Mouse (Mus musculus): ENCODE measurements at regions not wholly inside any gene's neighbourhood (a gene's known extent, or its start where the extent isn't known, plus 50 kb on each side); places are given as distances from the start of the nearest gene placed in this dataset.

DNA sequence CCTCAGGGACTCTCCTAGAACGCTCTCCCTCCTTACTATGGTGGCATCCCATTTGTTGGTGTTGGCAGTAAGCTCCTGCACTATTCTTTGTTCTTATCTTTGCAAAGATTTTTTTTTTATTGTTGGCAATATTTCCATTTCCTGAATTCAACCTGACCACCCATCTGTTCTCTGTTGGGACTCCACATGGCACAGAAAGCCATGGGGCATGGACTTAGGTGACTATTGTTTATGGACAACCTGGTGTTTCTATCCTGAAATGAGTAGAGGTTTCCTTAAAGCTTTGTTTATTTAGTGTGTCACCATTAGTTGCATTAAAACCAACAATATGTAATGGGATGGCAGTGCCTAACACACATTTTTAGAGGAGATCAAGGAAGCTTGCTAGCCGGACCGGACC is 112.6 kb upstream of the Arg1 start:
- no peaks in the 10 kb centered on the region for H3K4me1 ChIP-seq (replicated peaks; ENCODE audit: control insufficient read depth, insufficient read depth, low read length)
- no peak overlapping the region for H3K4me3 ChIP-seq (ENCODE audit: low read depth, low read length)
- H3K36me3 ChIP-seq (ENCODE audit: control insufficient read depth, insufficient read depth) = no peaks in the 10 kb centered on the region
- no peak for ATAC-seq
- H3K27me3 ChIP-seq (replicated peaks; ENCODE audit: control insufficient read depth, insufficient read depth, low read length) = no peaks in the 10 kb centered on the region
- no peak overlapping the region for H3K27ac ChIP-seq (ENCODE audit: low read depth, low read length)
- TF ChIP-seq CTCF (IDR thresholded peaks at IDR 0.05; ENCODE audit: low read depth) = no peak
- WGBS = 94% methylated on average over 3 of the region's 3 CpGs
- no peak overlapping the region for H3K9ac ChIP-seq (ENCODE audit: low read depth, low read length)
- no peak overlapping the region for H3K4me2 ChIP-seq (replicated peaks; ENCODE audit: low read depth)
- no peaks in the 10 kb centered on the region for H3K9me3 ChIP-seq (ENCODE audit: control insufficient read depth)

- no peaks in the 10 kb centered on the region for H3K27me3 ChIP-seq (replicated peaks; ENCODE audit: control insufficient read depth, insufficient read depth, low read length)
- WGBS = 73% methylated on average over 3 of the region's 3 CpGs
- no peak for TF ChIP-seq CTCF (IDR thresholded peaks at IDR 0.05; ENCODE audit: low read depth)
- H3K4me3 ChIP-seq (ENCODE audit: low read depth, low read length) = no peak overlapping the region
- no peaks in the 10 kb centered on the region for H3K9me3 ChIP-seq (ENCODE audit: control insufficient read depth)
- ATAC-seq = no peak
- H3K4me2 ChIP-seq (replicated peaks; ENCODE audit: low read depth) = no peak overlapping the region
- H3K9ac ChIP-seq (ENCODE audit: low read depth, low read length) = no peak overlapping the region
- H3K4me1 ChIP-seq (replicated peaks; ENCODE audit: control insufficient read depth, insufficient read depth, low read length) = no peaks in the 10 kb centered on the region
- H3K27ac ChIP-seq (ENCODE audit: low read depth, low read length) = no peak overlapping the region
- H3K36me3 ChIP-seq (ENCODE audit: control insufficient read depth, insufficient read depth) = no peaks in the 10 kb centered on the region
These were observed 109.6 kb upstream of the Arg1 start for GRCm38 (mm10) chr10:25036928-25037327.

DNA sequence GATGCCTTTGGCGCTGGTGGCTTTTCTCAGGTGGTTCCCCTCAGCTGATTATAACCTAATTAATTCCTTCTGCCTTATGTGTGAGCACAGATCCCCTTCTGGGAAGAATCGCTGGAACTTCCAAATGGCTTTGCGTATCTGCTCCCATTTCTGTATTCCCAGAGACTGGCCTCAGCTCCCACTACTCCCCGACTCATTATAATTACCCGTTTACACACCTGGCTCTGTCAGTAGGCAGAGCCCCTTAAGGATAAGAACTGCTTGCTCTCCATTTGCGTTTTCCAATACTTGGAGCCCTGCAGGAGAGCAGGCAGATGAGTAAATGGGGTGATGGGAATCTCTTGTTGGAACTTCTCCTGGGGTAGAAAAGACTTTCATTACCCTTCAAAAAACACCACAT is 108.1 kb upstream of the Arg1 start:
- Histone ChIP-seq H3K4me2 (replicated peaks; ENCODE audit: low read depth) (no peak overlapping the region), H3K36me3 (ENCODE audit: control insufficient read depth, insufficient read depth) (no peaks in the 10 kb centered on the region), H3K4me3 (ENCODE audit: low read depth, low read length) (no peak overlapping the region), H3K27ac (ENCODE audit: low read depth, low read length) (no peak overlapping the region), H3K9ac (ENCODE audit: low read depth, low read length) (no peak overlapping the region), H3K4me1 (replicated peaks; ENCODE audit: control insufficient read depth, insufficient read depth, low read length) (no peaks in the 10 kb centered on the region), H3K27me3 (replicated peaks; ENCODE audit: control insufficient read depth, insufficient read depth, low read length) (no peaks in the 10 kb centered on the region), H3K9me3 (ENCODE audit: control insufficient read depth) (no peaks in the 10 kb centered on the region)
- ATAC-seq = no peak
- WGBS = 83% methylated on average over 6 of the region's 6 CpGs
- no peak for TF ChIP-seq CTCF (IDR thresholded peaks at IDR 0.05; ENCODE audit: low read depth)

GRCm38 (mm10) chr10:25032625-25033024 is 105.3 kb upstream of the Arg1 start:
- Histone ChIP-seq H3K4me2 (replicated peaks; ENCODE audit: low read depth) (no peak overlapping the region), H3K4me1 (replicated peaks; ENCODE audit: control insufficient read depth, insufficient read depth, low read length) (no peaks in the 10 kb centered on the region), H3K9ac (ENCODE audit: low read depth, low read length) (no peak overlapping the region), H3K27me3 (replicated peaks; ENCODE audit: control insufficient read depth, insufficient read depth, low read length) (no peaks in the 10 kb centered on the region), H3K36me3 (ENCODE audit: control insufficient read depth, insufficient read depth) (no peaks in the 10 kb centered on the region), H3K27ac (ENCODE audit: low read depth, low read length) (no peak overlapping the region), H3K4me3 (ENCODE audit: low read depth, low read length) (no peak overlapping the region), H3K9me3 (ENCODE audit: control insufficient read depth) (no peaks in the 10 kb centered on the region)
- TF ChIP-seq CTCF (IDR thresholded peaks at IDR 0.05; ENCODE audit: low read depth) = no peak
- no peak for ATAC-seq
- 82% methylated on average over 1 of the region's 1 CpGs for WGBS

- 68% methylated on average over 6 of the region's 6 CpGs for WGBS
- Histone ChIP-seq H3K4me1 (replicated peaks; ENCODE audit: control insufficient read depth, insufficient read depth, low read length) (no peaks in the 10 kb centered on the region), H3K36me3 (ENCODE audit: control insufficient read depth, insufficient read depth) (no peaks in the 10 kb centered on the region), H3K27ac (ENCODE audit: low read depth, low read length) (no peak overlapping the region), H3K9me3 (ENCODE audit: control insufficient read depth) (no peaks in the 10 kb centered on the region), H3K27me3 (replicated peaks; ENCODE audit: control insufficient read depth, insufficient read depth, low read length) (no peaks in the 10 kb centered on the region), H3K4me3 (ENCODE audit: low read depth, low read length) (no peak overlapping the region), H3K9ac (ENCODE audit: low read depth, low read length) (no peak overlapping the region), H3K4me2 (replicated peaks; ENCODE audit: low read depth) (no peak overlapping the region)
- no peak for ATAC-seq
- TF ChIP-seq CTCF (IDR thresholded peaks at IDR 0.05; ENCODE audit: low read depth) = no peak
These were observed 102.2 kb upstream of the Arg1 start for GRCm38 (mm10) chr10:25029387-25029915.

- no peaks in the 10 kb centered on the region for H3K36me3 ChIP-seq (ENCODE audit: control insufficient read depth, insufficient read depth)
- no peak for TF ChIP-seq CTCF (IDR thresholded peaks at IDR 0.05; ENCODE audit: low read depth)
- H3K27me3 ChIP-seq (replicated peaks; ENCODE audit: control insufficient read depth, insufficient read depth, low read length) = no peaks in the 10 kb centered on the region
- no peak overlapping the region for H3K4me3 ChIP-seq (ENCODE audit: low read depth, low read length)
- H3K9ac ChIP-seq (ENCODE audit: low read depth, low read length) = no peak overlapping the region
- H3K27ac ChIP-seq (ENCODE audit: low read depth, low read length) = no peak overlapping the region
- 78% methylated on average over 7 of the region's 7 CpGs for WGBS
- no peaks in the 10 kb centered on the region for H3K9me3 ChIP-seq (ENCODE audit: control insufficient read depth)
- ATAC-seq = no peak
- no peak overlapping the region for H3K4me2 ChIP-seq (replicated peaks; ENCODE audit: low read depth)
- H3K4me1 ChIP-seq (replicated peaks; ENCODE audit: control insufficient read depth, insufficient read depth, low read length) = no peaks in the 10 kb centered on the region
These were observed 96.4 kb upstream of the Arg1 start for GRCm38 (mm10) chr10:25023601-25024157.
